Mouse (Mus musculus): ENCODE data around the gene 2310022A10Rik.

DNA sequence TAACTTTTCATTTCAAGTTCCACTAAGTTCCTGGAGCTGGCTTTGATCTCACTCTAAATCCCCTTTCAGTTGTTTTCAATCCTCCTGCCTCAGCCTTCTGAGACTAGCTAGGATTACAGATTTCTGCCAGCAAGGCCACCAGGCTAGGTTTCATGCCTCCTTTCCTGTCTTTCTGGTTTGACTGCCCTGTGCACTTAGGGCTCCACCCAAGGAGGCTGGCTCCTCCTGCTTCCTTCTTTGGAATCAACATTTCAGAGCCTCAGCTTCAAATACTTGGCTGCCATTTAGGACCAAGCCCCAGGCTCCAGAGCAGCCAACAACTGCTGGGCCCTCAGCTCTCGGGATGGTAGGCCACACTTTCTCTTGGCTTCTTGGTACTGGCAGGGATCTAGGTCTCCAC lies 32.4 kb upstream of the 2310022A10Rik start:
- TF ChIP-seq CTCF (IDR thresholded peaks at IDR 0.05; ENCODE audit: low read depth, low read length) (no peak), GATA1 (IDR thresholded peaks at IDR 0.05; ENCODE audit: borderline replicate concordance, low read length) (no peak), GATA2 (IDR thresholded peaks at IDR 0.05; ENCODE audit: borderline replicate concordance, low read depth, low read length) (no peak)
